Mouse (Mus musculus) heart, postnatal 10 days (tissue): ENCODE results near the gene Slc24a1. TPM values are rescaled to one million over a fixed set of nuclear protein-coding genes. Genes with fewer than 3 reads are reported as not detected.

Source experiments
- DNase-seq, 2 experiments: peaks; one replicate each; pipeline ENCODE4 v3.0.0; 2021
- intact Hi-C: fragments of 180-260 bp; cut with DNase I; formaldehyde crosslinking; loops from one replicate; pipeline ENCODE4 v1.15.1; 2025
- total RNA-seq, 2 experiments: library from RNA; stranded (reverse); gene quantifications; 2 replicates each; pipeline ENCODE4 v1.2.3; 2021

Slc24a1 gene
- total RNA-seq, 2 experiments from 2014 or later = 0.07 to 0.22 TPM

GRCm38 (mm10) chr9:64939281-64939680, 12.1 kb downstream of the Slc24a1 start:
- intact Hi-C loops = no loop called here
- no peak for DNase-seq

- intact Hi-C loops = no loop called here
Observed at GRCm38 (mm10) chr9:64938535-64938934, 12.9 kb downstream of the Slc24a1 start.

GRCm38 (mm10) chr9:64937491-64937890, 13.9 kb downstream of the Slc24a1 start:
- DNase-seq = no peak
- intact Hi-C loops = no loop called here

More at GRCm38 (mm10) chr9:64938535-64938934, 12.9 kb downstream of the Slc24a1 start:
- no peak for DNase-seq

GRCm38 (mm10) chr9:64936508-64936907, 14.9 kb downstream of the Slc24a1 start:
- DNase-seq = peak; percentile 75 to 82

GRCm38 (mm10) chr9:64934015-64934754, 17.2 kb downstream of the Slc24a1 start:
- intact Hi-C loops = no loop called here

More at GRCm38 (mm10) chr9:64936508-64936907, 14.9 kb downstream of the Slc24a1 start:
- intact Hi-C loops = loop anchor here (1.0 kb wide), 2 partner anchors 32 to 157 kb away; no protein-coding TSS in a partner anchor

GRCm38 (mm10) chr9:64931751-64932610, 19.4 kb downstream of the Slc24a1 start:
- intact Hi-C loops = no loop called here
- DNase-seq = peak; percentile 29 to 39

More at GRCm38 (mm10) chr9:64934015-64934754, 17.2 kb downstream of the Slc24a1 start:
- peak; percentile 81 to 83 for DNase-seq

GRCm38 (mm10) chr9:64930256-64930655, 21.2 kb downstream of the Slc24a1 start:
- DNase-seq = no peak
- intact Hi-C loops = no loop called here

GRCm38 (mm10) chr9:64926201-64926991, 25.0 kb downstream of the Slc24a1 start:
- intact Hi-C loops = no loop called here

GRCm38 (mm10) chr9:64925771-64926170, 25.6 kb downstream of the Slc24a1 start:
- intact Hi-C loops = no loop called here
- DNase-seq = no peak

More at GRCm38 (mm10) chr9:64926201-64926991, 25.0 kb downstream of the Slc24a1 start:
- DNase-seq = peak; percentile 87 to 89

- intact Hi-C loops = no loop called here
- DNase-seq = peak; percentile 28 to 49
Observed at GRCm38 (mm10) chr9:64918560-64918959, 32.8 kb downstream of the Slc24a1 start.

GRCm38 (mm10) chr9:64914629-64915028, 36.8 kb downstream of the Slc24a1 start:
- intact Hi-C loops = no loop called here

GRCm38 (mm10) chr9:64913973-64914372, 37.4 kb downstream of the Slc24a1 start:
- DNase-seq = no peak
- intact Hi-C loops = no loop called here

More at GRCm38 (mm10) chr9:64914629-64915028, 36.8 kb downstream of the Slc24a1 start:
- DNase-seq = no peak

- intact Hi-C loops = no loop called here
- no peak for DNase-seq
Observed at GRCm38 (mm10) chr9:64913406-64913805, 38.0 kb downstream of the Slc24a1 start.

GRCm38 (mm10) chr9:64907441-64907840, 44.0 kb downstream of the Slc24a1 start:
- DNase-seq = no peak
- intact Hi-C loops = no loop called here

GRCm38 (mm10) chr9:64904917-64905640, 46.3 kb downstream of the Slc24a1 start:
- intact Hi-C loops = loop anchor here (1.0 kb wide), 1 partner anchor 31 kb away; no protein-coding TSS in a partner anchor

GRCm38 (mm10) chr9:64903386-64903785, 48.0 kb downstream of the Slc24a1 start:
- intact Hi-C loops = loop anchor here (2.0 kb wide), 1 partner anchor 125 kb away; no protein-coding TSS in a partner anchor

More at GRCm38 (mm10) chr9:64904917-64905640, 46.3 kb downstream of the Slc24a1 start:
- DNase-seq = no peak

GRCm38 (mm10) chr9:64902866-64903265, 48.5 kb downstream of the Slc24a1 start:
- intact Hi-C loops = loop anchor here (2.0 kb wide), 1 partner anchor 124 kb away; no protein-coding TSS in a partner anchor
- DNase-seq = no peak

More at GRCm38 (mm10) chr9:64903386-64903785, 48.0 kb downstream of the Slc24a1 start:
- DNase-seq = peak; percentile 75 to 83

GRCm38 (mm10) chr9:64896605-64897004, 54.8 kb downstream of the Slc24a1 start:
- DNase-seq = no peak
- intact Hi-C loops = no loop called here

- no peak for DNase-seq
- intact Hi-C loops = no loop called here
Observed at GRCm38 (mm10) chr9:64886008-64886407, 65.4 kb downstream of the Slc24a1 start.
